Mouse (Mus musculus): ENCODE results near the gene Lcat.
"Not testable (repeated sequence)": the region's sequence is repeated elsewhere in the genome, so short reads cannot be mapped to it uniquely, and the experiment has no call there.

The Lcat gene

DNA sequence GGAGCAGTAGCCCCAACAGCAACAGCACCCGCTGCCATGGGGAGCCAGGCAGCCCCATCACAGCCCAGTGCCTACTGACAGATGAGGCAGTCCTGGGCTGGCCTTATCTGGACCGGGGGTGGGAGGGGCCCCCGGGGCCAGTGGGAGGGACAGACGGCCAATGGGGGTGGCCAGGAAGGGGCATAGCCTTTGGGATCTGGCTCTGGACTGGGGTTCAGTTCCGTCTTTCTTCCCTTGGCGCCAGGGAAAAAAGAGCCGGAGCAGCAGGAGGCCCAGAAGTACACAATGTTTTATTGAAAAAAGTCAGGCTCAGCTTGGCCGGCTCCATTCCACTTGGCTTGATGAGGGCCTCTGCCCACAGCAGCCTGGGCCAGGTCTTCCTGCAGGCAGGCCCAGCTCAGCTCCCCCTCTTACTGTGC lies at the start of gene Lcat:
Lcat (minus strand) TSS at position 62 of the 419 bp plus-strand sequence.
- H3K27me3 ChIP-seq (ENCODE audit: control insufficient read depth, insufficient read depth, low read length, poor library complexity, severe bottlenecking), result no peaks in the 10 kb centered on the region
- no peak for DNase-seq (ENCODE audit: low read depth, low spot score)

DNA sequence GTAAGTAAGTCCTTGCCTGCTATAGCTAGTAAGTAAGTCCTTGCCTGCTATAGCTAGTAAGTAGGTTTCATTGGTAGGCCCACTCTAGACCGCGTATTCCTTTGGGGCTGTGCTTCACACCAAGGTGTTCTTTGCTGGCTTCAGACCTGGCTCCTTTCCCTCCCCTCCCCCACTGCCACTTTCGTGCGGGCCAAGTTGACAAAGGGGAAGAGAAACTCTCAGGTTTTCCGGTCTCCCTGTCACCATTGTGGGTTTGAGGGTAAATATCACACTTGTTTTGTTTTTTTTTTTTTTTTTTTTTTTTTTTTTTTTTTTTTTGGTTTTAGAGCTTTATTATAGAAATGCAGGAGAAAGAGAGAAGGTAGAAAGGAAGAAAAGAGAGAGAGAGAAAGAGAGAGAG lies 49.3 kb upstream of the Lcat start:
- DNase-seq (ENCODE audit: low read depth, low spot score), result peak; percentile 91
- Histone ChIP-seq H3K36me3 (ENCODE audit: control insufficient read depth, insufficient read depth, low read length, poor library complexity, severe bottlenecking) (no peaks in the 10 kb centered on the region), H3K27me3 (ENCODE audit: control insufficient read depth, insufficient read depth, low read length, poor library complexity, severe bottlenecking) (no peaks in the 10 kb centered on the region)

More for the DNA sequence above, at the start of gene Lcat:
- H3K36me3 ChIP-seq (ENCODE audit: control insufficient read depth, insufficient read depth, low read length, poor library complexity, severe bottlenecking), result 0 out of 2 replicates have a peak, but pooled peaks cover 3% of the 10 kb centered on the region

DNA sequence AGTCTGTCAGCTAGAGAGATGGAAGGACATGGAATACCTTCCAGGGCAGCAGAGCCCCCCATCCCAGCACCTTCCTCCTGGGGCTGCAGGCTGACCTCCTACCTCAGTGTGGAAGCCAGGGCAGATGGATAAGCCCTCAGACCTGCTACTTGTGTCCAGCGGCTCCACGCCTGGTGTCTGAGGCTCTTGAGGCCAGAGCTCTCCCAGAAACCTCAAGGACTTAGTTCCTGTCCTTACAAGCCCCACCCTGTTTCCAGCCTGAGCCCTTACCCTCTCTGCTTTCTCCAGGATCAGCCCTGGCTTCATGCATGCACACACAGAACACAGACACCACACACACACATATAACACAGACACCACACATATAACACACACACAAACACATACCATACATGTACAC lies 48.4 kb upstream of the Lcat start:
- H3K36me3 ChIP-seq (ENCODE audit: control insufficient read depth, insufficient read depth, low read length, poor library complexity, severe bottlenecking), result no peaks in the 10 kb centered on the region
- H3K27me3 ChIP-seq (ENCODE audit: control insufficient read depth, insufficient read depth, low read length, poor library complexity, severe bottlenecking), result no peaks in the 10 kb centered on the region
- DNase-seq (ENCODE audit: low read depth, low spot score), result no peak

DNA sequence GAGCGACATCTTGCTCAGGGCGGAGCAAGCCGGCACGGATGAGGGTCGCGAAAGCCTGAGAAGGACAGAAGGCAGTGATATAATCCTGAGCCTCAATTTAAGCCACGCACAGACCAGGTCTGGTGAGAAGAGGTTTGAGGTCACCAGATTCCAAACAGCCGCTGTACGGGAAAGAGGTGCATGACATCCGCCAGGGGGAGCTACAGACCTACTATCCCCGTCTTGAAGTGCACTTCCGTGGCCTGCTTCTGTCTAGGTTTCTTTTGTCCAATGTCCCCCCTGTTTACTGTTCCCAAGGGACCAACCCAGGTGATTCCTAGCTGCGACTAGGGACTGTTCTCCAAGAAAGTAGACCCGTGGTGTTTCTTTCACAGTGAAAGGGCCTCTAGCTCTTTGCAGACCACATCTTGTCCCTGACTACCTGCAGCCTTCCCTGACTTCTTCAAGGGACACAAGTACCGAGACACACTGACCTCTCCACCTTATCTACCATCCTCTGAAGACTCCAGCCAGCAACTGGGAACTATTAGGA lies 47.7 kb upstream of the Lcat start, which contains the start of gene Dus2:
Dus2 (plus strand) TSS at position 482 of the 532 bp plus-strand sequence.
- Histone ChIP-seq H3K36me3 (ENCODE audit: control insufficient read depth, insufficient read depth, low read length, poor library complexity, severe bottlenecking) (no peaks in the 10 kb centered on the region), H3K27me3 (ENCODE audit: control insufficient read depth, insufficient read depth, low read length, poor library complexity, severe bottlenecking) (no peaks in the 10 kb centered on the region)
- peak; percentile 93 for DNase-seq (ENCODE audit: low read depth, low spot score)

DNA sequence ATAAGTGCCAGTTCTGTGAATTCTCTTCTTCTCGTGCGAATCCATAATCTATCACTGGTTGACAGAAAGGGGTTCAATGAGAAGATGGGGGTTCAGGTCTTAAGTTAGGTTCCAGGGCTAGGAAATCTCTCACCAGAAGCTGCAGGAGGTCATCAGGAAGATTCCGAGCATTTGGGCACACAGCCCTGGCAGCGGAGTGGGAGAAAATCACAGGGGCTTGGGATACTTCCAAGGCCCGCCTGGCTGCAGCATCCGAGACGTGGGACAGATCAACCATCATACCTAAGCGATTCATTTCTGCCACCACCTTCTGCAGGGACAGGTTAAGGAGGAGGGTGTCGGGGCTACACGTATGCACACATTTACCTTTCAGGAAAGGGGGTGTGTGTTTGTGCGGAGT lies 45.4 kb upstream of the Lcat start:
- H3K36me3 ChIP-seq (ENCODE audit: control insufficient read depth, insufficient read depth, low read length, poor library complexity, severe bottlenecking), result no peaks in the 10 kb centered on the region
- no peak for DNase-seq (ENCODE audit: low read depth, low spot score)
- H3K27me3 ChIP-seq (ENCODE audit: control insufficient read depth, insufficient read depth, low read length, poor library complexity, severe bottlenecking), result no peaks in the 10 kb centered on the region

DNA sequence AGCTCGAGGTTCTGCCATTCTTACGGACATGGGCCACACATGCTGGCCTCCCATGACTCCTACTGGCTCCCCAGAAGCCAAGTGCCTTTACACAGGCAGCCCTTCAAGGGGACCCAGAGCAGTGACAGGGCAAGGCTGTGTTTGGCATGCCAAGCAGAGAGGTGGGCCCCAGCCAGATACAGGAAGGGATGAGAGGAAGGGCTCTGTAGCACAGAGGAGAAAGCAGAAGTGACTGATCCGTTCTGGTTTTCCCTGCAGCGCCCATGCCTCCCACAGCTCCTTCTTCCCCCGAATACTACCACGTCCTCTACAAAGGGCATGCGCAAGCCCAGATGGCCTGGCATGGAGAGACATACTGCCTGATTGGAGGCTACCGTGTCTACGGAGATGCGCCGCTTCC lies 40.2 kb upstream of the Lcat start:
- H3K36me3 ChIP-seq (ENCODE audit: control insufficient read depth, insufficient read depth, low read length, poor library complexity, severe bottlenecking); DNase-seq (ENCODE audit: low read depth, low spot score); H3K27me3 ChIP-seq (ENCODE audit: control insufficient read depth, insufficient read depth, low read length, poor library complexity, severe bottlenecking): not testable (repeated sequence)

DNA sequence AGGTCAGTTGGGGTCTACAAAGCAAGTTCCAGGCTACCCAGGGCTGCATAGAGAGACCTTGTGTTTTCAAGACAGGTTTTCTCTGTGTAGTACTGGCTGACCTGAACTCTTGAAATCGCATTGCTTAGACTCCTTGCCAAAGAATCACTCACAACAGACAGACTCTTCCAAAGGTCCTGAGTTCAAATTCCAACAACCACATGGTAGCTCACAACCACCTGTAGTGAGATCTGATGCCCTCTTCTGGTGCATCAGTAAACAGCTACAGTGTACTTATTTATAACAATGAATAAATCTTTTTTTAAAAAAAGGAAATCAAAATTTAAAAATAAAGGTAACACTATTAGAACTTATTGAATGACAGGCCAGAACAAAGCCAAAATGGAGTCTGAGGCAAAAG lies 38.0 kb upstream of the Lcat start:
- Histone ChIP-seq H3K36me3 (ENCODE audit: control insufficient read depth, insufficient read depth, low read length, poor library complexity, severe bottlenecking) (no peaks in the 10 kb centered on the region), H3K27me3 (ENCODE audit: control insufficient read depth, insufficient read depth, low read length, poor library complexity, severe bottlenecking) (no peaks in the 10 kb centered on the region)
- DNase-seq (ENCODE audit: low read depth, low spot score), result no peak

DNA sequence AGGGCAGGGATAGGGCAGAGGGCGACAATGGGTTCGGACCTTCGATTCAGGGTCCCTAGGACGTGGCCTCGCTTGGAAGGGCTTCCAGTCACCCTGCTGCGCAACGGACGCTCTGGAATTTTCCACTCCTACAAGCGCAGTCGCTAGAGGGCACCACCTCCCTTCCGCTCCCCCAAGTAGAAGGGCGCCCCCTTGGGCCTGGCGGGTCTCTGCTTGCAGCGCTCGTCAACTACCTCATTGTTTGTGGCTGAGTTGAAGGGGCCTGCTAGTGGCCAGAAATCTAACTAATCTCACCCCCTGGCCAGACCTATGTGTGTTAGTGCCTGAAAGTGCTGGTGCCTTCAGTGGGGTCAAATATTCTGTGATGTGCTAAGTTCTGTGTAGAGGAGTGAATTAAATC lies 36.1 kb upstream of the Lcat start, which contains the start of gene Dpep3:
Dpep3 (minus strand) TSS at position 105 of the 400 bp plus-strand sequence.
- Histone ChIP-seq H3K27me3 (ENCODE audit: control insufficient read depth, insufficient read depth, low read length, poor library complexity, severe bottlenecking) (no peaks in the 10 kb centered on the region), H3K36me3 (ENCODE audit: control insufficient read depth, insufficient read depth, low read length, poor library complexity, severe bottlenecking) (no peaks in the 10 kb centered on the region)
- DNase-seq (ENCODE audit: low read depth, low spot score), result no peak

DNA sequence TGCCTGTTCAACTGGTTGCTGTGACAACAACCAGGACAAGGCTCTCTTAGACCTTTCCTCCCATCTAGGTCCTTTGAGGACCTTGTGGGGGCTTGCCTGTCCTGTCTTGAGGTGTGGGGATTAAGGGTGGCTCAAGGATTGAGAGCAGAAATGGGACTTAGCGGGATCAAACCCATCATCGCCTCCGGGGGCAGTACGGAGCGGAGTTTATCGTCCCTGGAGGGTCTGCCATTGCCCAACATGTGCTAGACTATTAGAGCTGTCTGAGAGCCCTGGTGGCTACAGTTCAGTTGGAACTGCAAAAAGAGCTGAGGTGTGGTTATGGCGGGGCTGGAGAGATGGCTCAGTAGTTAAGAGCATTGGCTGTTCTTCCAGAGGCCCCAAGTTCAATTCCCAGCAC lies 32.2 kb upstream of the Lcat start:
- no peaks in the 10 kb centered on the region for H3K36me3 ChIP-seq (ENCODE audit: control insufficient read depth, insufficient read depth, low read length, poor library complexity, severe bottlenecking)
- H3K27me3 ChIP-seq (ENCODE audit: control insufficient read depth, insufficient read depth, low read length, poor library complexity, severe bottlenecking), result no peaks in the 10 kb centered on the region
- DNase-seq (ENCODE audit: low read depth, low spot score), result no peak

DNA sequence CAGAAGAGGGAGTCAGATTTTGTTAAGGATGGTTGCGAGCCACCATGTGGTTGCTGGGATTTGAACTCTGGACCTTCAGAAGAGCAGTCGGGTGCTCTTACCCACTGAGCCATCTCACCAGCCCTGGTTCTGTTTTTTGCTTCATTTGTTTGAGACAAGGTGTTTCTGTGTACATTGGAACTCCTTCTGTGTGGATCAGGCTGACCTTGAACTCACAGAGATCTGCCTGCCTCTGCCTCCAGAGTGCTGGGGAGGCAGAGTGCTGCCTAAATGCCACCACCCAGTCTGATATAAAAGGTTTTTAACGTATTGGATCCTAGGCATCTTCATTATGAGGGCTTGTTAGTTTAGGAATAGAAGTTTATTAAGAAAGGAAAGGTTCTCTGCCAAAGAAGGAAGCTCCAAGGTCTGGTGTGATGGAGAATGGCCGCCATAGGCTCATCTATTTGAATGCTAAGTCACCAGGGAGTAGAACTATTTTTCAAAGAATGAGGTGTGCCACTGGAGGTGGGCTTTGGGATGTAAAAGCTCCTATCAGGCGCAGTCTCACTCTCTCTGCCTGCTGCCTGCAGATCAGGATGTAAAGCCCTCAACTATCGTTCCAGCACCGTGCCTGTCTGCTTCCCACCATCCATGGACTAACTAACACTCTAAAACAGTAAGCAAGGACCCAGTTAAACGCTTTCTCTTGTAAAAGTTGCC lies 28.0 kb upstream of the Lcat start:
- Histone ChIP-seq H3K27me3 (ENCODE audit: control insufficient read depth, insufficient read depth, low read length, poor library complexity, severe bottlenecking) (no peaks in the 10 kb centered on the region), H3K36me3 (ENCODE audit: control insufficient read depth, insufficient read depth, low read length, poor library complexity, severe bottlenecking) (no peaks in the 10 kb centered on the region)
- DNase-seq (ENCODE audit: low read depth, low spot score), result no peak

DNA sequence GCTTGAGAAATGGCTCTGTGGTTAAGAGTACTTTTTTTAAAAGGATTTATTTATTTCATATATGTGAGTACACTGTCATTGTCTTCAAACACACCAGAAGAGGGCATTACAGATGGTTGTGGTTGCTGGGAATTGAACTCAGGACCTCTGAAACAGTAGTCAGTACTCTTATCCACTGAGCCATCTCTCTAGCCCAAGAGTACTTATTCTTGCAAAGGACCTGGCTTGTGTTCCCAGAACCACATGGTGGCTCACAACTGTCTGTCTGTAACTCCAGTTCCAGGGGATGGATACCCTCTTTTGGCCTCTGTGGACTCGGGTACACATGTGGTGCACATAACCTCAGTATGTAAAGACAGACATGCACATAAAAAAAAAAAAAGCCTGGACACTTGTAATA lies 26.2 kb upstream of the Lcat start:
- no peak for DNase-seq (ENCODE audit: low read depth, low spot score)
- H3K36me3 ChIP-seq (ENCODE audit: control insufficient read depth, insufficient read depth, low read length, poor library complexity, severe bottlenecking), result no peaks in the 10 kb centered on the region
- H3K27me3 ChIP-seq (ENCODE audit: control insufficient read depth, insufficient read depth, low read length, poor library complexity, severe bottlenecking), result no peaks in the 10 kb centered on the region

DNA sequence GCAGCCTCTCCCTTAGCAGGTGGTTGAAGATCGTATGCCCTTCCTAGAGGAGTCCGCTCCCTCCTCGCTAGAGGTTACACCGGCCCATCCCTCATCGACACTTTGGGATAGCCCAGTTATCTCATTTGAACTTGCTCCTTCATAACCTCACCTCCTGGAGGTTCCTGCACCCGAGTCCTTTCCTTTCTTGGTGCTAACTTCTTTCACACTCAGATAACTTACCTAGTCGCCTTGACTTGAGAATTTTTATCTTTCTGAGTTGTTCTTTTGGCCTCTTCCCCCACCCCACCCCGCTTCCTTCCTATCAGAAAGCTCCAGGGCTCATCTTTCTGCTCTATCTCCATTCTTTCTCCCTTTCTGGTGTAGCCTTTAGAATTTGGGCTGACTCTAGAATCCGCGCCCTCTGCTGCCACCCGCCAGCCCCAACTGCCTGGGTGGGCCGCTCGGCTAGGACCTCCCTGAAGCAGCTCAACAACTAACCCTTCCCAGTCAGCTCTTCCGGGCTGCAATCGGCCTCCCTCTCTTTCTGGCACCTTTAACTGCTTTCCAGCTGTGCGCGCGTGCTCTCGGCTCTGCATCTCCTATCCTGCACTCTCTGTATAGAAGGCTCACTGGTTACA lies 23.6 kb upstream of the Lcat start:
- no peak for DNase-seq (ENCODE audit: low read depth, low spot score)
- H3K27me3 ChIP-seq (ENCODE audit: control insufficient read depth, insufficient read depth, low read length, poor library complexity, severe bottlenecking), result no peaks in the 10 kb centered on the region
- H3K36me3 ChIP-seq (ENCODE audit: control insufficient read depth, insufficient read depth, low read length, poor library complexity, severe bottlenecking), result no peaks in the 10 kb centered on the region

DNA sequence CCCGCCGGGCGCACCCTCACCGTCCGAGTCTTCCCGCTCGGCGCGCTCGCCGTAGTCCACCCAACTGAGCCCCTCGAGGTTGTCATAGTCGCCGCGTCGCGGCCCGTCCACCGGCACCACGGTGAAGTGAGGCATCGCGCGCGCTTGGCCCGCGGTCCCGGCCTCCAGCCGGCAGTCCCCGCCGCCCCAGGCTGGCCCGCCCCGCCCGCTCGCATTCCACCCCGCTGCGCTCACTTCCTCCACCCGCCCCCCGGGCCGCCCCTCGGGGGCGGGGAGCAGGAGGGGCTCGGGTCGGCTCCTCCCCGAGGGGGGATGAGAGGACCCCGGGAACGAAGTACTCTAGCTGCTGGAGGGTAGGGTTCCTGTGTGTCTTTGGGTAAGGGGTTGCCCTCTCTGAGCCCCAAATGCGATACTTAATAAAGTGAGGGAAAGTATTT lies 22.7 kb upstream of the Lcat start, which contains the start of gene Slc12a4:
Slc12a4 (minus strand) TSS at position 193 of the 437 bp plus-strand sequence.
- DNase-seq (ENCODE audit: low read depth, low spot score), result peak; percentile 75

DNA sequence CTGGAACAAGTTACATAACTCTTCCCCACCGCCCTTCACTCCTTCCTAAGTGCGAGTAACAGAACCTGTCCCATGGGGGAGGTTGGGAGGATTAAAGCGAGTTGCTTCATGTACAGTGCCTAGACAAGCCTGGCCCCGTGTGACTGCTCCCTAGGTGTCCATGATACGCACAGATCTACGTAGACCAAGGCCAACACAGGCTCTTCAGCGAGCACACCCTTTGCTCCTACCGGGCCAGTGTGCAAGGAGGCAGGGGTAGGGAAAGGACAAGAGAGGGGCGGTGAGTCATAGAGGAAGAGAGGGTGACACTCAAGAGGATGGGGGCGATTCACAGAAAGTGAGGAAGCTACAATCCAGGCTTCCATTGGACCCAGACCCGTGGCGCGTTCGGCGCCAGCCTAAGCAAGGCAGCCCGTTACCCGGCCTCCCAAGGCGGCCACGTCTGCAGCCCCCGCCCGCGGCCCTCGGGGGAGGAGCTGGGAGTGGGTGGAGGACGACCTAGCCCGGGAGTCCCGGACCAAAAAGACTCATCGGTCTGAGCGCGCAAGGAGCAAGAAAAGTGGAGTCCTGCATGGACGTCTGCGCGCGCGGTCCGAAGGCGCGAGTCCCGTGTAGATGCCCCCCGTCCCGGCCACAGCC lies 22.2 kb upstream of the Lcat start:
- Histone ChIP-seq H3K27me3 (ENCODE audit: control insufficient read depth, insufficient read depth, low read length, poor library complexity, severe bottlenecking) (no peaks in the 10 kb centered on the region), H3K36me3 (ENCODE audit: control insufficient read depth, insufficient read depth, low read length, poor library complexity, severe bottlenecking) (no peaks in the 10 kb centered on the region)
- peak; percentile 33 for DNase-seq (ENCODE audit: low read depth, low spot score)

More for the DNA sequence above, 22.7 kb upstream of the Lcat start, which contains the start of gene Slc12a4:
- Histone ChIP-seq H3K36me3 (ENCODE audit: control insufficient read depth, insufficient read depth, low read length, poor library complexity, severe bottlenecking) (no peaks in the 10 kb centered on the region), H3K27me3 (ENCODE audit: control insufficient read depth, insufficient read depth, low read length, poor library complexity, severe bottlenecking) (no peaks in the 10 kb centered on the region)

Data from splenic B cell, adult 2 months (primary cell).